Mouse (Mus musculus): ENCODE results near the gene Ccdc182.

Gene Ccdc182

DNA sequence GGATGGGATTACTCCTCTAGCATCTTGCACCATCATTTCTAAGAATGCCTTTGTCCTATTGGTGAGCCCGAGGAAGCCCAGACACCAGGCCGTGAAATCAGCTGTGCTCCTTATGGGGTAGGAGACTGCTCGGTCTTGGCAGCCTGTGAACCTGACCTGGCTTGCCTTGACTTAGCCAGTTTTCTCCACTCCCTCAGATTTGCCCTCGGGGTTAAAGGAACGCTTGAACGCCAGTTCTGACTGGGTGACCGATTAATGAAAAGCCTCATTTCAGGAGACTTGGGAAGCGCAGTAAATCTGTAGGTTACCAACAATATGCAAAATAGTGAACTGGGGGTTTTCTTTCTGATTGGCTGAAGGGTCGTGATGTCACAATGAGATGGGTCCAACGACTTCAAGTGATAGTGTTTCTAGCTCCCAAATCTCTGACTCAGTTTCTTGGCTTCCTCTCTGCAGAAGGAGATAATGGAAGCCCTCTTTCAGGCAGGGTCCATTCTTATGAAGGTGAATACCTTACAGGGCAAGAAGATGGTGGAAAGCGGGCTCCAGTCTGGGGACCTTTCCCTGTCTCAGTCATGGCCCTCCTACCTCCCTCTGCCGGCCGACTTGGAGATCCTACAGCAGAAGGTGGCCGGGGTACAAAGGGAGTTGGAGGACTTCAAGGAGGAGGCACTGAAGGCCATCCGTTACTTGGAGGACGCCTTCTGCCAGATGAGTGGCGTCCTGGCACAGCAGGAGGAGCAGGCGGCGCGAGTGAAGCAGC is at the start of gene Ccdc182:
TSS of gene Ccdc182 (plus strand) at position 428 of the 763 bp plus-strand sequence.
- no peak for DNase-seq (ENCODE audit: low read depth, low spot score)

DNA sequence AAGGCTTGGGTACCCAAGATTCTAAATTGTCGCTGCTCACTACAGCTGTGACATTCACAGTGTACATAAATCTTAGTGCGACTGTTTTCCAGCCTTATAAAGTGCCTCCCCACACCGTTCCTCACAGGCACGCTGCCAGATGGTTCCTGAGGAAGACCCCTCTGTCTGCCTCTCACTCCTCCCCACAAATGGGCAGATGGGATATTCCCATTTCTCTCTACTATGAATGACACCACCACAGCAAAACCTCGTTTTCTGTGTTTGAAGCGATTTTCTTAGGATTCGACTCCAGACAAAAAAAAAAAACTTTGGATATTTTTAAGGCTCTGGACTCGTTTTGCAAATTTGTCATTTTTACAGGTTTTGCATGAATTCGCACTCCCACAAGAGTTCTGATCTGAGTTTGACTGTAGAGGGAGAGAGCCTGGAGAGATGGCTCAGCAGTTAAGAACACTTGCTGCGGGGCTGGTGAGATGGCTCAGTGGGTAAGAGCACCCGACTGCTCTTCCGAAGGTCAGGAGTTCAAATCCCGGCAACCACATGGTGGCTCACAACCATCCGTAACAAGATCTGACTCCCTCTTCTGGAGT is 48.2 kb upstream of the Ccdc182 start:
- peak; percentile 84 for DNase-seq (ENCODE audit: low read depth, low spot score)

DNA sequence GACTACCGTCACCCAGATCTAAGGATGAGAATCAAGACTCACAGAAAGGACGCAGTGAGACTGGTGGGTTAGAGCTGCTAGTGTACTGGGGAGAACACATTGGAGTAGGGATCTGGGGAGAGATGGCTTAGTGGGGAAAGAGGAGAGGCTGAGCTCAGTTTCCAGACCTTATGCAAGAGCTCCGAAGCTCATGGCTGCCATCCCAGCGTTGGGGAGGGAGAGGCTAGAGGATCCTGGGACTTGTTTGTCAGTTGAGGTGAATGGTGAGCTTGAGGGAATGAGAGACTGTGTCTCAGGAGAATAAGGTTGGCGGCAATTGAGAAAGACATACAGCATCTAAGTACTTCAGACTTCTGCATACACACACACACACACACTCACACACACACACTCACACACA is 45.2 kb upstream of the Ccdc182 start:
- DNase-seq (ENCODE audit: low read depth, low spot score): no peak

DNA sequence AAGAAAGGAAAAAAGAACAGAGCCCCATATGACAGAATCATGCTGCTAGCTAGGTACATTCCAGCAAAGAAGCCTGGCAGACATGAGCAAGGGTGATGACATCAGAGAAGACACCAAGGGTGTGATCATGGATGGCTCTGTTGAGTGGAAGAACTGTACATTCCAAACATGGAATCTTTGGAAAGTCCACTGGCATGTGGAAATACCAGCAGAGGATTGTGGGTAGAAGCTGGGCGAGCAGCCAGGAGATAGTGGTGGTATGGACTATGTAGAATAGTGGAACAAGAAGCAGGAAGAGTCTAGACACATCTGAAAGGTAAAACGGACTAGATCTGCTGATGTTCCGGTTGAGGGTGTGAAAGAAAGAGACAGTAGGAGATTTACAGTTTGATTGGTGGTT is 43.3 kb upstream of the Ccdc182 start:
- DNase-seq (ENCODE audit: low read depth, low spot score): no peak

DNA sequence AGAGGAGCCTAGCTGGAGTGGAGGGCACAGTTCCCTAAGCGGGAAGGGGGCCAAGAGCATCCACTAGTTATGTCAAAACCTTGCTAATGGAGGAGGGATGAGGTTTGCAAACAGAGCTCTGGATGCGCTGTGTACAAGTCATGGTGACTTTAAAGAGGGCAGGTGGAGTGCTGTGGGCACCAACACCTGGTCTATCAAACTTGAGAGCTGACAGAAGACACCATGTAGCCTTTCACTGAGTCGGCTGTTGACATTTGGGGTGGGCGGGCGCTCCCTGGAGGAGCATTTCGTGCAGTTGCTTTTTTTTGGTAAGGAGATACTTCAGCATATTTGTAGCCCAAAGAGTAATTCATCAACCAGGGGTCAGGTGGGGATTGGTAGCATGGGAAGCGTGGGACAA is 42.6 kb upstream of the Ccdc182 start:
- no peak for DNase-seq (ENCODE audit: low read depth, low spot score)

DNA sequence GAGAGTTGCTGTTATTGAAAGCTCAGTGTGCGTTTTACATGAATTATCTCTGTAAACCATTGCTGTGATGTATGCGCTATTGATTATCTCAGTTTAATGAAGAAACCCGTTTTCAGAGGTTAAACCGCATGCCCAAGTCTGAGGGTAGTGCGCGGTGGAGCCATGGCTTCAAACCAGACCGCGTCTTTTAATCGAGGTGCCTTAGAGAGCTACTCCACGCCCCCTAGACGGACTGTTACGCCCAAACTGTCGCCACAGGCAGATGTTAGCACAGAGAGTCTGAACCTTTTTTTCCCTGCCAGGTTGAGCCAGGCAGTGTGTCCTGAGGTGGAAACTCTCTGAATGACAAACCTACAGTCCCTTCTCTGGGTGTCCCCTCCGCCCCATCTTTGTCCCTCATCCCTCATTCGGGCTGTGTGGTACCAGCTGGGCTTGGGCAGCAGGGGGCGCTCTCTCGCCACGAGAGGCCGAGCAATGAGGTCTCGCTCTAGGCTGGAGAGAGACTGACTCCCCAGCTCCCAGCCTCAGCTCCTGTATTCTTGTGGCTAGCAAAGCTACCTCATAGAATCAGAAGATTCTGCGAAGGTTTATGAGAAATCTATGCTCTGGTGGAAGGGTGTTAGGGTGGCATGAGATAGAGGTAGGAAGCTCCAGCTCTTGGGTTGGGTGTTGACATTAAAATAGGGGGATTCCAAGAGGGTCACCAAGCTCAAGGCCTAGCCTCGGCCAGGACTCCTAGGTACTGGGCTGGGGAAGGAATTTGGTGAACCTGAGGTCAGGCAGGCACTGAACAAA is 41.7 kb upstream of the Ccdc182 start:
- peak; percentile 85 for DNase-seq (ENCODE audit: low read depth, low spot score)

DNA sequence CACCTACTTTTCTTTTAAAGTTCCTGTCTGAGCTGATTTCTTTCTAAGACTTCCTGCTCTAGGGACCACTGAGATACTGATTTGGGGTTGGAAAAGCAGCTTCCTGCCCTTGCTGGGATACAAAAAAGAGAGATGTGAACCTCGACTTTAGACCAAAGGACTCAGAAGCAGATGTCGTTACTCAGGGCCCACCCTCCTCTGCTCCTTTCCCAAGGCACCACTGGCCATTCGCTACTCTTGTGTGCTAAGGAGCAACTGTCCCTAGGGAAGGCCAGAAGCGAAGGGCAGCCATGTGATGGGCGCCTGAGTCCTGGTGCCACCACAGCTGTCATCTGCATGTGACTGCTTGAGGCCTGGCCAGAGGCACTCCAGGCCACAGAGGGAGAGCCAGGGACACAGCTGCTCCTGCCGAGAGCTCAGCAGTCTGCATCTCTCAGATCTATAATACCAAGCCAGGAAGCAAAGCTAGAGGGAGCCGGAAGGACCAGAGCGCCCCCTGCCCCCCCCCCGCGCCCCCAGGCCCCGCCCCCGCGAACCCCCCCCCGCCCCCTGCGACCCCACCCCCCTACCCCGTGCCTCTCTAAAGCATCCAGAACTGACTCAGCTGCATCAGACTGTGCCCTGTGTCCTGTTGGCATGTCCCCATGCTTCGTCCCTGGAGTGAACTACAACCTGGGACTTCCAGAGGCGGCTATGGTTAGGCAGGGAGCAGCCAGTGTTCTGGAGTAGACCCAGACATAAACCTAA is 40.9 kb upstream of the Ccdc182 start:
- peak; percentile 84 for DNase-seq (ENCODE audit: low read depth, low spot score)

DNA sequence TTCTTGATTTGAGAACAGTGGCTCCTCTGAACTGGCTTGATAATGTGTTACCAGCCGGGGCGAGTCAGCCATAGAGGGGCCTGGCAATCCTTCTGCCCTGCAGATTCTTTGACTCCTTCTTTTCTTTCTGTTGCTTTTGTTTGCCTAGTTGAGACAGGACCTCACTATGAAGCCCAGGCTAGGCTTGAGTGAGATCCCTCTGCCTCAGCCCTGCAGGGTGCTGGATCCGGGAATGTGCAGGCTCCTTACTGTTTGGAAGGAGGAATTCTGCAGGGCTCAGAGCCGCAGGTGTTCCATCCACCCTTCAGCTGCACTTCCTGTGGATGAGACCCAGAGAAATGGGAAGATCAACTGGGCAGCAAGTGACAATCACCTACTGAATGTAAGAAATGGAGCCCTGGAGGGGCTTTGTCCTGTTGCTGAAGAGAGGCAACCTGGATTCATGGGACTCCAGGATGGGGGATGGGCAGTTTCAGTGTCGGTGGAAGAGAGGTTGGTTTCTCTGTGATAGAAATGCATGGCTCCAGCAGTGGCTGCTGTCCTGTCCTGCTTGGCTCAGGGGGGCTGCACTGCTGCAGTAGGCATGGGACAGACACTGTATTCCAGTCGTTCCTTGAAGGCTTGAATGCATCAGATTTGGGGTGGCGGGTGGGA is 40.2 kb upstream of the Ccdc182 start:
- no peak for DNase-seq (ENCODE audit: low read depth, low spot score)

DNA sequence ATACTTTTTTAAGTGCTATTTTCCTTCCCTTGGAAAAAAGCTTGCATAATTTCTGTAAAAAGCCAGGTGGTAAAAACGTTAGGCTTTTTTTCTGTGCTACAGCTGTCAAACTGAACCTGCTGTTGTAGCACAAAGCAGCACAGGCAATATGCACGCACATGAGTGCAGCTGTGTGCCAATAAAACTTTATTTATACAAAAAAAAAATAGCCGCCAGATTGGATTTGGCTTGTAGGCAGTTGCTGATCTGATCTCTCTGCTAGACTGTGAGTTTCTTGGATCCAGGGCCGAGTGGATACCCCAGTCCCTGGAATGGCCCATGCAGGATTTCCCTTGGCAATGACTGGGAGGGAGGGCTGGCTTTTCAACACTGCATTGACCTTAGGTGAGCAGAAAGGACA is 36.2 kb upstream of the Ccdc182 start:
- no peak for DNase-seq (ENCODE audit: low read depth, low spot score)

DNA sequence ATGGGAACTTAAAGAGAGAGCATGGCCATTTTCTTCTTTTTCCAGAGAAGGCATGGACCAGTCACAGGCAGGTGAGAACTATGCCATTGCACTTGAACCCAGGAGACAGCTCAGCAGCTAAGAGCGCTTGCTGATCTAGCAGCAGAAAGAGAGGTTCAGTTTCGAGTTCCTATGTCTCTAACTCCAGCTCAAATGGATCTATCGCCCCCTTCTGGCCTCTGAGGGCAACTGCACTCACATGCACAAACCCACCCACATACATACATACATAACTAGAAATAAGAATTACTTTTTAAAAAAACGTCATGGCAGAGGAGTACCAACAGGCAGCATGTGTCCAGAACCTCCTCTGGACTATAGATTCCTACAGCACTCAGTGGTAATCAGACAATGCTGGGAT is 35.6 kb upstream of the Ccdc182 start:
- DNase-seq (ENCODE audit: low read depth, low spot score): no peak

DNA sequence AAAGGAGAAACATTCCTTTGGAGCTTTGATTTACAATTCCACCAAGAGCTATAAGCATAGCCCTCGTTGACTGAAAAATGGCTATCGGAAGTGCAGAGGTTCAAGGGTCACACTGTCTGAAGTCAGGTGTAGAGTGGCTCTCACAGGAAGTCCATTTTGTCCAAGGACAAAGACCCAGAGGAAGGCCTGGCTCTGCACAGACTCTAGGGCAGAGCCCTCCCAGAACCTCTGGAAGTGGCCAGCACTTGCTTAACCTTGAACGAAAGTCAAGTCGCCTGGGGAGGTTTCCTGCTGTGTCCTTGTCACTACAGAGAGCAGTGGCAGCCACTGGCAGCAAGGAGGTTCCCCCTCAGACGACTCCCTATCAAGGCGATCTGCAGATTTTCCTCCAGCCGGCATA is 33.4 kb upstream of the Ccdc182 start:
- DNase-seq (ENCODE audit: low read depth, low spot score): no peak

DNA sequence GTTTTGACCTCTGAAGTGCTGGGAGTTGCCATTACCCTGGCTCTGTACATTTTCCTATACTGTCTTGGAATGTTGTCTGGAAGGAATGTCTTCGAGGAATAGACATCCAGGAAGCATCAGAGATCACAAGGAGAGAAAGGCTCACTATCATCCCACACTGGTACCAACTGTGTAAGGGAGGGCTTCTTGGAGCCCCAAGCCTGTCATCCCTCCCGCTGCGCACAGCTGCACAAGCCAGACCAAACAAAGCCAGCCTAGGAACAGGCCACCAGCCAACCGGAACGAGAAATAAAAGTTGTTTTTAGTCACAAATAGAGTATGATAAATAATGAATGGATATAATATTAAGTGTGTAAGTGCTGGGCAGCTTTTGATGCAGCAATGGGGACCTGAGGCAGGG is 29.0 kb upstream of the Ccdc182 start:
- peak; percentile 46 for DNase-seq (ENCODE audit: low read depth, low spot score)

DNA sequence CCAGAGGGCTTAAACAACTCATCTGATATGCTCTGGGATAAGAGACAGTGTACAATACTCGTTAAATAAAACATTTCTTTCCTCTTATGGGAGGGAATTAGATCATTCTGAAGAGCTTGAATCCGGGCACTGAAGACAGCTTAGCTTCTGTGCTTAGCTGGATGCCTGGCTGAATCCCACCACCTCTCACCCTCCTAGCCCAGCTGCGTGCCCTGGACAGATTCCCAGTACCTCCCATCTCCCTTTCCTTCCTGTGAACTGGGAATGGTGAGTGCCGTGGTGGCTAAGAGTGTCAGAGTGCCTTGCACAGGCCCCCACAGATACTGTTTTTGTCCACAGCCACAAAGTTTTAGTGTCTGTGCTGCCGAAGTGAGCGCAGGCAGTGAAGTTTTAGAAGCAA is 27.5 kb upstream of the Ccdc182 start:
- DNase-seq (ENCODE audit: low read depth, low spot score): no peak

DNA sequence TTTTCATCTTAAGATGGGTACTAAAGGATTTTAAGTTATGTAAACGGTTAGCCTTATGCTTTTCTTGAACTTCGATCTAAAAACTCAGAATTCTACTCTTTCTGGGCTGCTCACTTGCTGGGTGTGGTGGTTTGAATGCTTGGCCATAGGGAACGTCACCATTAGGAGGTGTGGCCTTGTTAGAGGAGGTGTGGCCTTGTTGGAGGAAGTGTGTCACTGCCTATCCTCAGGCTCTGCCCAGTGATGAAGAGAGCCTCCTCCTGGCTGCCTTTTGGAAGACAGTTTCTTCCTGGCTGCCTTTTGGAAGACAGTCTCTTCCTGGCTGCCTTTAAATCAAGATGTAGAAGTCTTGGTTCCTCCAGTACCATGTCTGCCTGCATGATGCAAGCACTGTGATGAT is 22.0 kb upstream of the Ccdc182 start:
- DNase-seq (ENCODE audit: low read depth, low spot score): no peak

DNA sequence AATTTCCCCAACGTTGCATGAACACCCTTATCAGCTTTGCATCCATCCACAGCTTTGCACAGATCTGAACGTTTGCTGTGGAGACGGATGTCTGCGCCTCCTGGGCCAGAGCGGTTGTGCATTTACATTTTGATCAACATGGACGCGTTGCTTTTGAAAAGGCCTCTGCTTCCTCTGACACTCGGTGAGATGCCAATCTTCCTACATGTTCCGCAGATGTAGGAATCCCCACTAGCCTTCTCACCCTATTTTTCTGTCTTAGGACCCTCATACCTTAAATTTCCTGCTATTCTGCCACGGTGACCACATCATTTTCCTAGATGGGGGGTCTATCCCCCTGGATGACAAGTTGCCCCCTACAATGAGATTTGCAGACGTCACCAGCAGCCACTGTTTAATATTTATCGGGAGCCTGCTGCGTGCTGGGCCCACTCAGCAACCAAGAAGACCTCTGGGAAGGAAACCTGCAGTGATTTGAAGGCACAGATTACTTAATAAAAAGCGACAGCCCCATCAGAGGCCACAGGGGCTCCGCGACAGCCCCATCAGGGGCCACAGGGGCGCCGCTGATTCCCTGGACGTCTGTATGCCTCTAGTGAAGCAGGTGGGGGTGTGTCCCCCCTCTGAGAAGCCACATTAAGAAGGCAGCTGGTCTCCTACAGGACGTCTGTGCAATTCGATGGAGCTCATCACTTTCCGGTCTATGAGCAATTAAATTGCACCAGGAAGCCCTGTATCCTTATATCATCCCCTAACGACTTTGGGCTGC is 19.6 kb upstream of the Ccdc182 start:
- no peak for DNase-seq (ENCODE audit: low read depth, low spot score)

DNA sequence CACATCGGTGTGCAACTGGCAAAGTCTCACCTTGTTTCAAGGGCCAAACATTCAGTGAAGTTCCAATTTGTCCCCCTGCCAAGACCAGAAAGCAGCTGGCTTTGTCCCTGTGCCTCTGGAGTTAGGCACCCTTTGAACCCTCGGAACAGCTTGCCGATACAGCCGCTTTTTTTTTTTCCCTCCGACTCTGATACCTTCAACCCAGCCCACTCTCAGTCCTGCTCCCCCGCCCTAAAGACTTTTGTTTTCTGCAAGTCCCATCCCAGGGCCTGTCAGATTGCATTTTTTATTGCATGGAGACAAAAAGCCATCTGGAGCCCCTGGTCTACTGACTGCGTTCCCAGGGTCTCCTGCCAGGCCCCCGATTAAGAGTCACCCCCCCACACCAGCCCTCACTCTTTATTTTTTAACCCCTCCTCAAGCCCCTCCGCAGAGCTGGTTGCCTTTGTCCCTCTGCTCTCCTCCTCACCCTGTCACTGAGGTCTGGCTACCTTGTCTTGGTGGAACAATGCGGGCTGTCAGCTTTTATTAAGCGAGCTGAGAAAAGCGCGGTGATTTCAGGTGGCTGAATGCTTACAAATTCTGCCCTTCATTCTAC is 18.9 kb upstream of the Ccdc182 start:
- DNase-seq (ENCODE audit: low read depth, low spot score): no peak

DNA sequence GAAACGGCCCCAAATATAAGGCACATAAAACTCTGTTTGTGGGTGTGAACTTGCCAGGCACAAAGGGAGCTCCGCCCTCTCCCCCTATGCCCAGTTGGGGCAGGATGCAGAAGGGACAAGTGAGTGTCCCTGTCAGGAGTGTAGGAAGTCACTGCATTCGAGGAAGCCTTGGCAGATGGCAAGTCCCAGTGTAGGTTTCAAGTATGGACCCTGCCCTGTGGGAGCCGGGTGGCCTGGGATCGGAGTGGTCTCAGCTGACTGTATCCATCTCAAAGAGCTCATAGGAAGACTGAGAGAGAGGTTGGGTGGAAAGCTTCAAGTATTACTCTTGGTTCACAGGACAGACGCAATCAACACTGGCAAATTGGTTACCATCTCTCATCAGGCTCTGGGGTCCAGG is 17.9 kb upstream of the Ccdc182 start:
- no peak for DNase-seq (ENCODE audit: low read depth, low spot score)

DNA sequence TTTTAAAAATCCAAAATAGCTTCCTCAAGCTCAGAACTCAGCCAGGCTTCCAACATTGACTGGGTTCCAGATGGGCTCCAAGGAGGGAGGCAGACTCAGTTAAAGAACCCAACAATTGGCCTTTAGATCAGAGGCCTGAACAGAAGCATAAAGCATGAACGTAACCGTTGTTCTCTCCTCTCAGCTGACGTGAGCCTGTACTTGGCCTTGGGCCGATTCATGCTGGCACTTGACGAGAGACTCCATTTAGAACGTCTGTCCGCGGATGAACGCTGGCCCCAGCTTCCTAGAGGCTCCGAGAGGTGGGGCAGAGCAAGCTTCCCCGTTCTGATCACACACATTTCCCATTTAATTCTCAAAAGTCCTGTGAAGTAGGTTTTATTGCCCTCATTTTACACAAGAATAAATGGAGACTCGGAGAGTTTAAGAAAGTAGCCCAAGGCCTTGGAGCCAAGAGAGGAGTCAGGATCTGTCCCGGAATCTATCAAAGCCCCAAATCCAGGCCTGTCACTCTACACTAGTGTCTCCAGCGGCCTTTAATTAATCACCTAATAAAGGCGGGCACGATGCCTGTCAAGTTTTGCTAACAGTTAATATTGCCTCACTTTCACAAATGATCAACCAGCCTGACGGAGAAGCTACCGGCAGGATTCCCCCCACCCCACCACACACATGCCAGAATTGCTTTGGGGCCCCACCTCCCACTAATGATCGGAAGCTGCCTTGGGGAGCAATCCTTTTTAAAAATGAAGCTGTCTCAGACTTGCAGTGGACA is 17.1 kb upstream of the Ccdc182 start:
- DNase-seq (ENCODE audit: low read depth, low spot score): peak; percentile 94

DNA sequence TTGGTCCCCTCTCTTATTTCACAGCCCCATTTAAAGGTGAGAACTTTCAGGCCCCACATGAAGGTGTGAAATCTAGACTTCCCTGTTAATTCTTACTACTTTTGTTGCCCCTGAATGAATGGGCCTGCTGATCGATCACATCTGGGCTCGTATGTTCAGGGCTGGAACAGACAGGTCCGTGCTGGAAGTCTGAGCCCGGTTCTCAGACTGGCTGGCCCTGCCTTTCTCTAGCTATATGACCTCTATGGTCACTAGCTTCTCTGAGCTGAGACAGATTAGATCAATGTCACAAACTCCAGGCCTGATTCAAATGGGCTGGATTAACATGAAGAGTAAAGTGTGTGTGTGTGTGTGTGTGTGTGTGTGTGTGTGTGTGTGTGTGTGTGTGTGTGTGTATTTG is 14.9 kb upstream of the Ccdc182 start:
- DNase-seq (ENCODE audit: low read depth, low spot score): no peak

DNA sequence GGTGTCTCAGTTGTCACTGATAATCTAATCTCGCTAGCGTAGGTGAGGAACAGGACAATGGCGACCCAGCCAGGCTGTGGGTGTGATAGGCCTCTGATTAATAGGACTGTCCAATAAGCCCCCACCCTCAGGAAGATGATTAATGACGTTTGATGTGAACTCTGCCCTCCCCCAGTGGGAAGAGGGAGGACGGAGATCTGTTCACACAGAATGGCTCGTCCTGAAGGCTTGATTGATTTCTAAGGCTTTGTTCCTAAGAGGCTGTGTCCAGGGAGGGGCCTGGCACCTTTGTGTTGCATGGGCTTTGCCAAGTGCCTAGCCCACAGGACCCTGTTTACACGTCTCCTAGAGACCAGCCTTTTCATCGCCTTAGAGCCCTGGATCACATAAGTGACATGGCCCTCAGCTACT is 13.4 kb upstream of the Ccdc182 start:
- no peak for DNase-seq (ENCODE audit: low read depth, low spot score)

Measured in brain, adult 2 months (tissue).